Mouse (Mus musculus) gonadal fat pad, adult 2 months (tissue): Measurements from ENCODE around the gene Atg7. TPM values are rescaled to one million over a fixed set of nuclear protein-coding genes. Genes with fewer than 3 reads are reported as not detected.

ENCODE experiments used
- DNase-seq: peaks from one replicate; pipeline ENCODE4 v3.0.0-alpha.2; 2012; ENCODE audit warnings: low read depth
- polyA plus RNA-seq: library from polyadenylated mRNA; depleted of rRNA; stranded (reverse); fragments of >200 nt; gene quantifications from 2 replicates; pipeline ENCODE4 v1.2.3, GENCODE M21; 2012

The Atg7 gene
- polyA plus RNA-seq, 1 experiment: 34.9 TPM

- no peak for DNase-seq
These were observed 90.8 kb downstream of the Atg7 start for GRCm38 (mm10) chr6:114733681-114734080.

DNA sequence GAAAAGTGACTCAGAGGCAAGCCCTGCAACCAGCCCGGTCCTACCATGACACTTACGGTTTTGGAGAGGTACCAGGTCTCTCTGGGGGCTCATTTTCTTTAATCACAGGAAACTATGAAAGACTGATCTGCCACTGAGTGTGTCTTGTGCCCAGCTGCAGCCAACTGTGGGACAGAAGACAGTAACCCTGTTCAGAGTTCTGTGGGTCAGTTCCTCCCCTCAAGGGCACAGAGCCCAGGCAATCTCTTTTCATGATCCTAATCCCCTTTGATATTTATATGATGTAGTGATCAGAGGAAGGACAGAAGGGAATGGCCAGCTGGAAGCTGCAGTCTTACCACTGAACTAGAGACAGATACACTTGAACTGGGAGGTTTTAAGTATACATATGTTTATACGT, 92.2 kb downstream of the Atg7 start:
- no peak for DNase-seq

GRCm38 (mm10) chr6:114736355-114736754, 93.5 kb downstream of the Atg7 start:
- no peak for DNase-seq

DNA sequence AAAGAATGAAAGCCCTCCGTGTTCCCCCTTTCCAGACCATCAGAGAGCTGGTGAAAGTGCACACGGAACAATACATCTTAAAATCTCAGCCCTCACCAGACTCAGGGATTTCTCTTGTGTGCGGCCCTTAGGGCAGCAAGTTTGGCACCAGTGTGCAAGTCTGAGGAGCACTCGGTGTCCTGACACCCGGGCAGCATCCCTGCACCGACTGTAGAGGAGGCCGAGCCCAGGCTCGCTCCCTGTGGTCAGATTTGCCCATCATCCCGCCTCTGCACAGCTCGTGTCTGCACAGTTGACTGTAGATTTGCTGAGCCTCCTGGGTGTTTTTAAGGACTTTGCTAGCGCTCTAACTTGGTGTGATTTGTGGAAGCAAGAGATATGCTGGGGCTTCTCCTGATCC, 94.3 kb downstream of the Atg7 start:
- DNase-seq: no peak

GRCm38 (mm10) chr6:114737931-114738759, 95.2 kb downstream of the Atg7 start:
- DNase-seq: no peak

- DNase-seq: no peak
These were observed 95.8 kb downstream of the Atg7 start for GRCm38 (mm10) chr6:114738760-114739112.

DNA sequence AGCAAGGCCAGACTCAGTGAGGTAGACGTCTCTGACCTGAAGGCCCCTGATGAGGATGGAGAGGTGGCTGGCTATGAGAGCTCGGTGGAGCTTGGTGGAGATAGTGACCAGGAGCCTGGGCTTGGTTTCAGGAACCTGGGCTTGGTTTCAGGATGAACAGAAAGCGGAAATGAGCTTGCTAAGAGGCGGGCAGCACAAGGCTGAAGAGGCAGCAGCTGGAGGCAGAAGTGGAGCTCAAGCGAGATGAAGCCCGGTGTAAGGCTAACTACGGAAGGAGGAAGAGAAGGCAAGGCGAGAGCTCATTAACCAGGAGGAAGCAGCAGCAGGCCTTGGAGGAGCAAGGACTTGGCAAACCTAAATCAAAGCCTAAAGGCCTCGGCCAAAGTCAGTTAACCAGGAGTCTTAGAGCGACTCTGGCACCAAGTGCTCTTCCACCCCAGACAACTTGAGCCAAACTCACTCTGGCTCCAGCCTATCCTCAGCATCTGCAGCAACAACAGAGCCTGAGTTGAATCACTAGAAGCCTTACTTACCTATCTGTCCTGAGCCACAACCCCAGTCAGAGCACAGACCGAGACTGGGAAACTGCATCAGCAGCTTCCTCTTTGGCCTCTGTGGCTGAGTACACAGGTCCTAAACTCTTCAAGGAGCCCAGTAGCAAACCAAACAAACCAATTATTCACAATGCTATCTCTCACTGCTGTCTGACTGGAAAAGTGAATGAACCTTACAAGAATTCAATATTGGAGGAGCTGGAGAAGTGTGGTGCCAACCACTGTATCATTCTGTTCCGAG, 99.5 kb downstream of the Atg7 start:
- no peak for DNase-seq

- DNase-seq: no peak
These were observed 100.2 kb downstream of the Atg7 start for GRCm38 (mm10) chr6:114743126-114743525.

GRCm38 (mm10) chr6:114743845-114744244, 100.9 kb downstream of the Atg7 start:
- DNase-seq: no peak

DNA sequence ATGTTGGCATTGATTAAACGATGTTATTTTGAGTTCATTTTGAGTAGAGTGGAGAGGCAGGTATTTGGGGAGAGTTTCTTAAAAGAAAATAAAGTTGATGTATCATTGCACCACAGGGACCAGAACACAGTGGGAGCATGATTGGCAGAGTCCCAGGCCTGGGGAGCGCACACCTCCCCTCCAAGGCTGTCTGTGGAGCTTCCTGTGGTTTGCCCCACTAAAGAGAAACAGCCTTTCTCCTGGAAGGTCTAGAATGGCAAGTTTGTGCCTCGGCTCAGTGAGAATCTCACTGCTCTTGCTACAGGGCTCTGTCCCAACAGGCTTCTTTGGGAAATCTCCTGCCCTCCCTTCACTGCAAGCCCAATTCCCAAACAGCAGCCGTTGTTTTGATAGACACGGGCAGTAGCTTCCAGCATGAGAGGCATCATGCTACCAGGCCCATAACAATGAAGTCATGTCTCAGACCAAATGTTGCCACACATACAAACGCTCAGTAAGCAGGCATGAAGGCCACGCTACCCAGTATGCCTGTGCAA, 103.6 kb downstream of the Atg7 start:
- no peak for DNase-seq

DNA sequence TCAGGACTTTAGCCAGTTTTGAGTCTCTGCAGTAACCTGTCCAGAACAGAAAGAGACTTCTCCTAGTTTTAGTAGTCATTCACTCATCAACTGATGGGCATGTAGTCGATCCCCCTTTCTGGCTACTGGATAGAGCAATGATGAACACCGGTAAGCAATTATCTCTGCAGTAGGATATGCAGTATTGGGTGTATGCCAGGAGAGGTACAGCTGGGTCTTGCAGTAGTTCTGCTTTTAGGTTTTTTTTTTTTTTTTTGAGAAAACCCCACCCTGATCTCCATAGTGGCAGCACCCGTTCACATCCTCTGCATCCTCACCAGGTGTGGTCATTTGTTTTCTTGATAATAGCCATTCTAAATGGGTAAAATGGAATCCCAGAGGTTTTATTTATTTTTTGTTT, 105.5 kb downstream of the Atg7 start:
- no peak for DNase-seq

GRCm38 (mm10) chr6:114748882-114749281, 106.0 kb downstream of the Atg7 start:
- DNase-seq: no peak

DNA sequence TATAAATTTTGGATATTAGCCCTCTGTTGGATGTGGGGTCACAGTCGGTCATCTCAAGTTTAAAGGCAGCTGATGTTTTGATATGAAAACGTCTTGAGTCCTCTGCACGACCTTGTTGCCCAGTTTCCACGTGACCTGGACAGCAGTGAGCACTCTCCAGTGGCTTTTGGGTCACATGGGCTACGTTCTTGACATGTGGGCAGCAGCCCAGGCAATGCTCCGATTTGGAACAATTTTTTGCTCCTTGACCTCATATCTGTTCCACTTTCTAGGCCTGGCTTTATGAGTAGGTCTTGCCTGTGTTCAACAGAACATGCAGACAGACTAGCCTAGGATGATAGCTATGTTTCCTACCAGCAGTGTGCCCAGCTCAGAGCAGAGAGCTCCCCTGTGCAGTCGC, 115.9 kb downstream of the Atg7 start:
- DNase-seq: no peak

DNA sequence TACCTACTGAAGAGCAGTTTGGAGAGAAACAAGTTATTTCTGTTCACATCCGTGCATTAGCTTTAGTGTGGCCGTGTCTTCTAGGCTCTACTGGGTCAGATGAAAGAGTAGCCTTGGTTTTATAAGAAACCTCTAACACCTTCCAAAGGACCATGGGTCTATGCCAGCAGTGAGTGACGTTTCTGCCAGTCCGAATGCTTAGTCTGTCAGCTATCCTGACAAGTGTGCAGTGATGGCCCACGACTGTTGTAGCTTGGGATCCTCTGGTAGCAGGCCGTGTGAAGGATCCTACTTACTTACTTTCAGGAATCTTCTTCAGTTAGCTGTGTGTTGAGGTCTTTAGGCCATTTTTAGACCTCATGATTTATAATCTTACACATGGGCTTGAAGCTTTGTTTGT, 123.4 kb downstream of the Atg7 start:
- DNase-seq: no peak

DNA sequence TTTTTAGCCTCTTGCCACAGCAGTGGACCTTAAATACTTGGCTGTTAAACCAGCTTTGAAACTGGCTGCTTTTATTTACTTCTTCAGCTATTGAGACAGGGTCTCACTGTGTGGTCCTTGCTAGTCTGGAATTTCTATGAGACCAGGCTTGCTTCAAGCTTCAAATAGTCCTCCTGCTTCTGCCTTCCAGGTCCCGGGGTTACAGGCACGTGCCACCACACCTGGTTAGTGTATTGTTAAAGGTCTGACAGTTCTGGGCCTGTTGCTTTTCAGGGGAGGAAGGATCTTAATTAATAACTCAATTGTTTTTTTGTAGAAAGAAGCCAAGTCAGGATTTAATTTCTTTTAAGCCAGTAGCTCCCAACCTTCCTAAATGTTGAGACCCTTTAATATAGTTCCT, 124.8 kb downstream of the Atg7 start:
- DNase-seq: no peak

DNA sequence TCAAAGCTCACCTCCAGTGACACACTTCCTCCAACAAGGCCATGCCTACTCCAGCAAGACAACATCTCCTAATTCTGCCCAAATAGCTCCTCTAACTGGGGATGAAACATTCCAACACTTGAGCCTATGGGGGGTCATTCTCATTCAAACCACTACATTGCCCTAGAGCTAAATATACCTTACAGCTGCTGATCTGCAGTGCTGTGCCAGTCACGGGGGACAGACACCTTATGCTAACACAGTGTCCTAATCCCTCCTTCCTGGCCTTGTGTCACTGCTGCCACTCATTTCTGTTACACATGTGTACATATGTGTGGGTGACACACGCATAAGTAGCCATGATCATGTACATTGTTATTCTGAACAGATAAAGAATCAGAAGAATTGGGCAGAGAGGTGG, 127.4 kb downstream of the Atg7 start:
- DNase-seq: no peak

DNA sequence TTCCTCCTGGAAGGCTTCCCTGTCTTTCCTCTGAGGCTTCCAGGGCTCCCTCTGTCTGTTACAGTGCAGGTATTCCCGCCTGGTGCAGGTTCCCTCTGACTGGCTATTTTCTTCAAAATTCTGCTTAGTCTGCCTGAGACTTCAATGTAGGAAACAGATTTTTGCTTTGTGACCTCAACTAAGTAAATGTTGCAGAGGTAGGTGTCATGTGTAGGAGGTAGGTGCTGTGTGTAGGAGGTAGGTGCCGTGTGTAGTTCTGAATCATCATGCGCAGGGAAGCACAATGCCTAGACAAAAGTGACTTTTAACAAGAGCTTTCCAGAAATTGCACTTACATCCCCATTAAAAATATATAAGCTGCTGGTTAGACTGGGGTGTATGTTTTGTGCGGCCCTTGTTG, 128.6 kb downstream of the Atg7 start:
- DNase-seq: no peak

GRCm38 (mm10) chr6:114775210-114775609, 132.3 kb downstream of the Atg7 start:
- no peak for DNase-seq

DNA sequence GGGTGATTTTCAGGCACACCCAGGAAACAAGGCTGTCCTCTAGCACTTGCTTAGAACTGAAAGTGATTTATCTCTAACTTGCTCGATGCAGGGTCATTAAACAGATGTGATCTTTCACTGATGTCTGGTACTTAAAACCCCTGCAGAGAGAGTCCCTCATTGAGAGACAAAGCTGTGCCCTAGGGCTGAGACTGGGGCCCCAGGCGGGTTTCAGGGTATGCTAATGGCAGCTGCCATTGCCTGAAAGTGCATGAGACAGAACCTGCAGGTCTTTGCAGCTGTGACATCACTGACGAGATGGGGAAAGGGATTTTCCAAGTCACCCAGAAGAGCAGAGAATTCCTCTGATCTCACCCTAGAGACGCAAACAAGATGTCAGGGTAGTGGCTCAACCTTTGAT, 135.0 kb downstream of the Atg7 start:
- DNase-seq: no peak

DNA sequence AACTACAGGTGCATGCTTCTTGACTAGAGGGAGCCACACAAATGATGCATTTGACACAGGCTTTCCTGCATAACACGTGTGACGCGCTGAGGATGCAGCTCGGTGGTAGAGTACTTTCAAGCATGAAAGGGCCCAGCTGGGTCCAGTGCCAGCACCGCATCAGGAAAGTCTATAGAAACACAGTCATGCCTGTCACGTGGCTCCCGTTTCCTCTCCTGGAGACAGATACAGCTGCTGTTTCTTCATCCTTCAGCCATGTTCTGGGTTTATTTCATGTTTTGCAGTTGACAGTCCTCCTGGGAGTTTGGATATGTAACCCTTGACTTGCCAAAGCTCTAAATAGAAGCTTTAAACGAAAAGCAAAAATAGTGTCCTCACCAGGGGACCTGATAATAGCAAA, 135.8 kb downstream of the Atg7 start:
- DNase-seq: no peak

GRCm38 (mm10) chr6:114780583-114780982, 137.7 kb downstream of the Atg7 start:
- no peak for DNase-seq

DNA sequence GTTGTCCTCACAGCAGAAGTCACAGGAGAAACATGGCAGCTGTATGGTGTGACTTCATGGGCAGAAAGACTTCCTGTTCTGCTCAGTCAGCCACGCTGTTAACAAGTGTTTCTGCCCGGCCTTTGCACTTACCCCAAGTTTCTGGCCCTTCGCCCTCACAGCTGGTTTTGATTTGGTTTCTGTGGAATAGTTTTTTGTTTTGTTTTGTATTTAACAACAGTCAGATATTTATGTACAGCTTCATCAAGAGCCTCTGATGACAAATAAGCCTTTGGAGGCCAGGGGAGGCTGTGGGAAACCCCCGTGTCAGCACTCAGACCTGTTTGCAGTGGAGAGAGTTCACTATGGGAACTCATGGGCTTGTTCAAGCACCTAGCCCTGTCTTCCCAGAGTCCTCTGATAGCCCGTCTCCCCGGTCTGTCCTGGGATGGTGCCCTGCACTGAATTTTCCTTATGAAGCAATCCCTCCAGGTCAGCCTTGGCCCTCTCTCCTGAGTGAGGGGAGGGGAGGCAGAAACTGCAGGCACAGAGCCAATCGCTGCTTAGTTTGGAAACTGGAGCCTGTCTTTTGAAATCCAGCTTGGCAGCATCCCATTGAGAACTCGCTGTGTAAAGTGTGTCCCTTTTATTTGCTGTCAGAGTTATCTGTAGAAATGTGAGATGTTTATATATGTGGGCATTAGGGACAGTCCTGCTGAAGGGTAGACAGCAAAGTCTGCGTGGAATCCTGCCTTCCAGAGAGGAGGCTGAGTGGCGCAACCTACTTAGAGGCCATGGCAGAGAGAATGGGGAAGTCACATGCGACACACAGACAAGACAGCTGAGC, 138.7 kb downstream of the Atg7 start:
- peak; percentile 83 for DNase-seq
